Mouse (Mus musculus): ENCODE results near the gene Olfr228. TPM values are rescaled to one million over a fixed set of nuclear protein-coding genes. Genes with fewer than 3 reads are reported as not detected.

The Olfr228 gene
- polyA plus RNA-seq (2012; rRNA removed) = not detected in 2 replicates

DNA sequence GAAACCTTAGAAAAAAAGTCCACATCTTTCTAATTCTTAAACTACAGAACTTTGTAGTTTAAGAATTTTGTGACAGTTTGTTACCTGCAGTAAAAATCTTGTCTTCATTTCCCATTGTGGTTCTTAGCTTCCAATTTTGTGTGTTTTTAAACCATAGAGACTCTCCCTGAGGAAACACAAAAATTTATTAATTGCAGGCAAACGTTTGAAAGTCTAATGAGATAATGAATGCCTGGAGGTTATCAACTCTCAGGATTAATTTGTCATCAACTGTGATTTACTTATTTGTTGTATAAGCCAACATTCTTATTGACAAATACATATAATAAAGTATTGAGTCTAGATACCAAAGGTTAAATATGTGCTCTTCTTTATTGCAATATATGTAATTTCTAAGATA is at the start of gene Olfr228:
TSS of gene Olfr228 (minus strand) at position 101 of the 400 bp plus-strand sequence.

DNA sequence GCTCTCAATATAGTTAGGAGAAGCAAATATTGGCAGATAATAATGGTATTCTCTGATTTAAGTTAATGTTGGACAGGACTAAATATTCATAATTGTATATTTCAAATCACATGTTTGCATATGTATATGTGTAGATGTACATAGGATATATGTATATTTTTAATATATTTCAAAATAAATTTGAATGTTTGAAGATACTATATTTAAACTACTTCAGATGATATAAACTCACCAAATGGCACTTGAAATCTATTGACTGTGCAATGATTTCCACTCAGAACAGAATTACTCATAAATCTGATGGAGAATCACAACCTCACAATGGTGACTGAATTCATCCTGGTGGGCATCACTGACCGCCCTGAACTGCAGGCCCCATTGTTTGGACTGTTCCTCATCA is 21.0 kb upstream of the Olfr228 start, which contains the start of gene Olfr1076:
TSS of gene Olfr1076 (plus strand) at position 301 of the 400 bp plus-strand sequence.

DNA sequence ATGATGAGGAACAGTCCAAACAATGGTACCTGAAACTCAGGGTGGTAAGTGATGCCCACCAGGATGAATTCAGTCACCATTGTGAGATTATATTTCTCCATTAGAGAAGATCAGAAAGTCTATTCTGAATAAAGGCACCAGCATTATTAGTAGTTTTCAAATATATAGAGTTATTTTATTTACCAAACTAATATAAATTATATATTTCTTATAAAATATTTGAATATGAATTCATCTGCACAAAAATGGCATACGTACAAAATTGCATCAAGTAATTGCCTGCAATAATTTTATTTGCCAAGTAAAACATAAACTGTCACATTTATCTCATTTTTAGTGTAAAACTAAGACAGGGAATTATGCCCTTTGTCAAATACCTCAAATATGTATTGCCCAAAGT is 31.0 kb downstream of the Olfr228 start, which contains the start of gene Olfr1066:
TSS of gene Olfr1066 (minus strand) at position 101 of the 400 bp plus-strand sequence.

DNA sequence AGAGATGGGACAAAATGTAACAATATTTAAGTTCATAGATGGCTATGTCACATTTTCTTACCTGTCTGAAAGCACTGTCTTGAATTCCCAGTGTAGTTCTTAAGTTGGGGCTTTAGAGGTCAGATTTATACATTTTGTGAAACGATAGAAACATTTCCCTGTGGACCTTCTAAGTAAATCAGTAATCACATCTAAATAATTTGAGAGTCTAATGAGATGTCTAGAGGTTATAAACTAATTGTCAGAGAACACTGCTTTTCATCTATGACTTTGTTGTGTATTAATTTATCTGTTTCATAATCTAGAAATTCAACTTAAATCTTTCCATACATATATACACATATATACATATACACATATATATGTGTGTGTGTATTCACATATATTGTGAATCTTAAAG is 36.7 kb downstream of the Olfr228 start, which contains the start of gene Olfr1065:
TSS of gene Olfr1065 (minus strand) at position 101 of the 400 bp plus-strand sequence.

Other genes starting within 250 kb of the Olfr228 start
- not detected in 2 replicates for gene Olfr1048, start 247.1 kb downstream of the Olfr228 start, polyA plus RNA-seq (2012; rRNA removed)
- not detected in 2 replicates for gene Olfr1049, start 229.1 kb downstream of the Olfr228 start, polyA plus RNA-seq (2012; rRNA removed)
- gene Olfr1051, start 208.3 kb downstream of the Olfr228 start, polyA plus RNA-seq (2012; rRNA removed) = not detected in 2 replicates
- gene Olfr1052, start 194.9 kb downstream of the Olfr228 start, polyA plus RNA-seq (2012; rRNA removed) = not detected in 2 replicates
- gene Olfr1053, start 172.1 kb downstream of the Olfr228 start, polyA plus RNA-seq (2012; rRNA removed) = not detected in 2 replicates
- not detected in 2 replicates for gene Olfr1054, start 152.0 kb downstream of the Olfr228 start, polyA plus RNA-seq (2012; rRNA removed)
- gene Olfr1055, start 137.1 kb downstream of the Olfr228 start, polyA plus RNA-seq (2012; rRNA removed) = not detected in 2 replicates
- not detected in 2 replicates for gene Olfr1056, start 124.9 kb downstream of the Olfr228 start, polyA plus RNA-seq (2012; rRNA removed)
- gene Olfr1057, start 109.0 kb downstream of the Olfr228 start, polyA plus RNA-seq (2012; rRNA removed) = not detected in 2 replicates
- gene Olfr1058, start 98.8 kb downstream of the Olfr228 start, polyA plus RNA-seq (2012; rRNA removed) = not detected in 2 replicates
- not detected in 2 replicates for gene Olfr1061, start 73.3 kb downstream of the Olfr228 start, polyA plus RNA-seq (2012; rRNA removed)
- gene Olfr1062, start 60.6 kb downstream of the Olfr228 start, polyA plus RNA-seq (2012; rRNA removed) = not detected in 2 replicates
- gene Olfr1065, start 36.8 kb downstream of the Olfr228 start, polyA plus RNA-seq (2012; rRNA removed) = not detected in 2 replicates
- not detected in 2 replicates for gene Olfr1066, start 31.1 kb downstream of the Olfr228 start, polyA plus RNA-seq (2012; rRNA removed)
- not detected in 2 replicates for gene Olfr1076, start 21.1 kb upstream of the Olfr228 start, polyA plus RNA-seq (2012; rRNA removed)
- not detected in 2 replicates for gene Olfr1079, start 55.1 kb upstream of the Olfr228 start, polyA plus RNA-seq (2012; rRNA removed)
- gene Olfr1080, start 70.8 kb upstream of the Olfr228 start, polyA plus RNA-seq (2012; rRNA removed) = not detected in 2 replicates
- not detected in 2 replicates for gene Olfr1082, start 111.6 kb upstream of the Olfr228 start, polyA plus RNA-seq (2012; rRNA removed)
- gene Olfr1084, start 152.3 kb upstream of the Olfr228 start, polyA plus RNA-seq (2012; rRNA removed) = not detected in 2 replicates
- gene Olfr1085, start 174.6 kb upstream of the Olfr228 start, polyA plus RNA-seq (2012; rRNA removed) = not detected in 2 replicates
- not detected in 2 replicates for gene Olfr1086, start 192.7 kb upstream of the Olfr228 start, polyA plus RNA-seq (2012; rRNA removed)
- gene Olfr1087, start 211.0 kb upstream of the Olfr228 start, polyA plus RNA-seq (2012; rRNA removed) = not detected in 2 replicates
- gene Olfr1089, start 246.3 kb upstream of the Olfr228 start, polyA plus RNA-seq (2012; rRNA removed) = not detected in 2 replicates